Mouse (Mus musculus) lung, adult 2 months (tissue): ENCODE data around the gene Emilin2. TPM values are rescaled to one million over a fixed set of nuclear protein-coding genes. Genes with fewer than 3 reads are reported as not detected.

Source experiments
- DNase-seq: peaks from one replicate; pipeline ENCODE4 v3.0.0; 2022
- H3K4me1 ChIP-seq: fragments of 200-500 bp; 2 replicates; pipeline ENCODE4 v1.6.1; 2011; ENCODE audit warnings: low read length; ENCODE audit not compliant: control insufficient read depth, insufficient read depth
- H3K4me3 ChIP-seq: fragments of 200-500 bp; replicated peaks from 2 replicates; pipeline ENCODE3; 2011; ENCODE audit warnings: low read depth, mild to moderate bottlenecking, control low read depth, low read length; ENCODE audit errors: extremely low read depth
- CTCF ChIP-seq: fragments of 200-500 bp; IDR thresholded peaks from 2 replicates; pipeline ENCODE4 v1.5.1; 2011; ENCODE audit warnings: mild to moderate bottlenecking, low read length, control low read depth; ENCODE audit not compliant: insufficient read depth
- POLR2A ChIP-seq: fragments of 200-500 bp; IDR thresholded peaks from 2 replicates; pipeline ENCODE4 v1.6.1; 2011; ENCODE audit warnings: low read depth, mild to moderate bottlenecking, control low read depth, low read length, borderline replicate concordance; ENCODE audit errors: extremely low read depth
- WGBS: fragments of 180-500 bp; shearing (Covaris S2); methylation state at CpG from one replicate; pipeline ENCODE4 v1.1.7; 2018; 5-methylcytosine and 5-hydroxymethylcytosine counted together
- polyA plus RNA-seq: library from polyadenylated mRNA; depleted of rRNA; stranded (reverse); fragments of >200 nt; gene quantifications from 2 replicates; pipeline ENCODE4 v1.2.3, GENCODE M21; 2012

Gene Emilin2
- polyA plus RNA-seq, 1 experiment = 17.3 TPM

DNA sequence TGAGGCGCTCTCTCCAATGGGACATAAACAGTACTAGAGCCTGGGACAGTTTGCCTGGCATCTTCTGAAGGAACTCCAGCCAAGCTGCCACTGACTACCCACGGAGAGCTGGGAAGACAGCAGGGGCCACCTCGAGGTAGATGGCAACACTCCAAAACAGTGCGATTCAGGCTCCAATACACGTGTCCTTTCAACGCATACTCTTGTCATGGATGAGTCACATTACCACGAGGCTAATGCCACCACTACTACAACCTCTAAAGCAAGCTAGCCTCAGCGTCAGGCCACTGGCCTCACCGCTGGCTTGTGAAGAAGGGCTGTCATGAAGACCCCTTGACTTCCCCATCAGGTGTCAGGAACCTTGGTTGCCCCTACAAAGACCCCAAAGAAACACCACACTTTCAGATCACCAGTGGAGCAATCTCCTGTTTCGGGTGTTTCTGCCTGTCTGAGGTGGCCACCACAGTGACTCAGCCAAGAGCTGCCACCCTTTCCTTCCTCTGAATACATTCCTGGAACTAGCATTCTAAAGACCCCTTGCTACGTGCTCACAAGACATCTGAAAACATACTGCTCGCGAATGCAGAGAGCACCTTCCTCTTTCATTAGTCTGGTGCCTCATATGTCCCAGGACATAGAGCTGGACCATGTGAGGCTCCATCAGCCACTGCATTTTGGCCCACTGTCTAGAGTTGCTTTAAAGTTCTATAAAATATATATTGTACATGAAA is 54.8 kb downstream of the Emilin2 start:
- Histone ChIP-seq H3K4me3 (no peak overlapping the region), H3K4me1 (no peaks in the 10 kb centered on the region; the same call in 1 of the 2 replicates)
- DNase-seq = no peak
- no peak for TF ChIP-seq CTCF
- no peak for TF ChIP-seq POLR2A
- 69% methylated on average over 13 of the region's 13 CpGs for WGBS

DNA sequence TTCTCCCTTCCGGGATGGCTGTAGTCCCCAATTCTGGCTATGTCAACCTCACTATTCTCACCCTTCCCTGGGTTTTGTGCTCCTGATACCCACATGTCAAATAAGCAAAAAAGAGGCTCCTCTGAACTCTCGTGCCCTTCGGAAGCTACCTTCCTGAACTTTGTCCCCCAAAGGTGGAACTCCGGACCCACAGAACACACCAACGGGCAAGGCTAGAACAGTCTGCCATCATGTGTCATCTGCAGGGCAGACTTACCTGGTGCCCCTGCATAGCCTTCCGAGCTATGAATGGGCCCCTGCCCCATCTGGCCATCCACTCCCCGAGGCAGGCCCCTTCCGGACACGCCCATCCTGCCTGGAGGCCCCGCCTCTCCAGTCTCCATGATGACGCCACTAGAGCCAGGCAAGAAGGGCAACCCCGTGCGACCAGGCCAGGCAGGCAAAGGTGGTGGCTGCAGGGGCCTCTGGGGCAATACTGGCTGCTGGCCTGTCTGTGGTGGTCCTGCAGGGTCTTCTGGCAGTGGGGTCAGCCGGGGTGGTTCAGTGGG is 55.6 kb downstream of the Emilin2 start:
- no peak for DNase-seq
- WGBS = 85% methylated on average over 14 of the region's 14 CpGs
- TF ChIP-seq CTCF (no peak), POLR2A (no peak)
- Histone ChIP-seq H3K4me3 (no peak overlapping the region), H3K4me1 (no peaks in the 10 kb centered on the region; the same call in 1 of the 2 replicates)

DNA sequence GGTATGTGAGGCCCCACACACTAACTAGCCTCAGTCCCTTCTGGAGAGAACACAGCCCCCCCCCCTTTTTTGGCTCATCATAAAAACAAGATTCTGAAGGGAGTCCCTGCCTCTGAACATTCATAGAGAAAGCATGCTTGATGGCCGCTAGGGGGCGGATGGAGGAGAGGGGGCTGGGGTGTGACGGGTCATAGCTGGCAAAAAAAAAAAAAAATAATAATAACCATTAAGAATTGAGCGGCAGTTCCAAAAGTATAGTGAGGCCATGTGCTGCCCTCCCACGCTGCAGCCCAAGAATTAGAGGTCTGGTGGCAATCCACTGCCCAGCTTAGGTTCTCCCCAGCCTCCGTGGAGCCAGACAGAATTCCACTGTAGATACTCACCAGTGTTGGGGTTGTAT is 57.0 kb downstream of the Emilin2 start:
- no peak for TF ChIP-seq POLR2A
- TF ChIP-seq CTCF = peak; percentile 41
- peaks cover 12% of the 10 kb centered on the region for H3K4me1 ChIP-seq
- WGBS = 43% methylated on average over 6 of the region's 6 CpGs
- no peak overlapping the region for H3K4me3 ChIP-seq
- no peak for DNase-seq

DNA sequence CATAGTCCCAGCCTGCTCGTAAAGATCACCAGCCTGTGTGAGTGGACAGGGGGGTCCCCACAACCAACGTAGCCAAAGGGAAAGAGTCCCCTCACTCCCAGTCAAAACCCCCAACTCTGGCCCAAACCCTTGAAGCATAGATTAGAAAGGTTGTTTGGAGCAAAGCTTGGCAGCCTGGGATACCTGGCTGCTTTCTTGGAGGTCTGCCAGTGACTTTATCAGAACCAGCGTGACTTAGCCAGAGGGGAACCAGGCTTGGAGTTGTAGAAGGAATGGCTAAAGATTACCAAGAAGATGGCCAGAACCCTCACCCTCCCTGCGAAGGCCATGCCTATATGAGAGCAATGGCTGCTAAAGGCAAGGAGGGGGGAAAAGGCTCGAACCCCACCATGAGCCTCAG is 57.7 kb downstream of the Emilin2 start:
- no peak for TF ChIP-seq CTCF
- TF ChIP-seq POLR2A = no peak

DNA sequence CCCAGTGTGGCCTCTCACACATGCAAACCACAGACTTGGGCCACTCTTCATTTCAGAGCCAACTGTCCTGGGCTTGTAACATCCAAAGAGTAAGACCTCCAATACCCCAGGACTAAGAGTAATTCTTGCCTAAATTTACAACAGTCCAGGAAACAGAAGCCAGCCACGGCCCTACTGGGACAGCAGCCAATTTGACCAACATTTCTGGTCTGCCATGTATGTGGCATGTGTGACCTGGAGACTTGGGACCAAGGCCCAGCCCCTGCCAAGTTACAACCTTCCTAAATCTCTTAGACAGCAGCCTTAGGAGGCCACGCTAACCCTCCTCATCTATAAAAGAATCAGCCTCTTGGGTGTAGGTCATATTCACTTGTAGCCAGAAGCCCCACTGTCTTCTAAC is 58.4 kb downstream of the Emilin2 start:
- H3K4me3 ChIP-seq = no peak overlapping the region
- WGBS = 67% methylated on average over 2 of the region's 2 CpGs
- TF ChIP-seq POLR2A (no peak), CTCF (no peak)
- H3K4me1 ChIP-seq = peaks cover 17% of the 10 kb centered on the region
- DNase-seq = no peak

More for the DNA sequence above, 57.7 kb downstream of the Emilin2 start:
- H3K4me1 ChIP-seq = peaks cover 14% of the 10 kb centered on the region
- no peak overlapping the region for H3K4me3 ChIP-seq
- no peak for DNase-seq
- 68% methylated on average over 5 of the region's 5 CpGs for WGBS

DNA sequence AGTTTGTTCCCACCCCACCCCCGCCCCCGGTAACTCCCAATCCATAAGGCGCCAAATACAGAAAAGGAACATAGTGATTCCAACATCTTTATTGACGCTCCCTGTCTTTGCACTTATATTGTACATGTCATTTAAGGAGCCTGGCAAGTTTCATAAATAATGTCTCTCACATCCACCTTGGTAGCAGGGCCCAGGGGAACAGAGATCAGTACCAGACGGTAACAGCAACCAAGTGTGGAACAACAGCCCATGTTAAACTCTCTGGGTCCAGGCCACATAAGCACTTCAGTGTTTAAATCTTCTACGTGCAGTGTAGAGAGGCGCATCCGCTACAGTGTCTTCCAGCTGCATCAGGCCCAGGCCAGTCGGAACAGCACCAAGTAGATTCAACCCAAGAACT is 59.7 kb downstream of the Emilin2 start:
- 96% methylated on average over 9 of the region's 9 CpGs for WGBS
- TF ChIP-seq CTCF = no peak
- no peak for TF ChIP-seq POLR2A

DNA sequence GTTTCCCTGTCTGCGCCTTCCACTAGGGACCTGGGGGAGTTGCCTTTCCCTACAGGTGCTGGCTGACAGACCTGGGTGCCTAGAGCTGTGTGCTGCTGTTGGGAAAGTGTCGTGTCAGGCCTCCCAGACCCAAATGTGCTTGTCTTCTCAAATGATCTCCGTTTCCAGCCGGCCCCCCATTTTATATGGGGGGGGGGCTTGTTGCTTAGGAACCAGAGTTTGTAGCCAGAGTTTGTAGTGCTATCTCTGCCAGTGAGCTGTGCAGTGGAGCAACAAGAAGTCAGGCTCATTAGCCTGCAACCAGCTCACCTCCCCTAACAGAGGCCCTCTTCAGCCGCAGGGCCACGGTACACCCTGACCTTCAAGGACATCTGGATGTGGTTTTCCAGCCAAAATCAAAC is 60.2 kb downstream of the Emilin2 start:
- DNase-seq = no peak
- 67% methylated on average over 6 of the region's 6 CpGs for WGBS
- Histone ChIP-seq H3K4me3 (no peak overlapping the region), H3K4me1 (peaks cover 17% of the 10 kb centered on the region)
- TF ChIP-seq POLR2A = no peak
- no peak for TF ChIP-seq CTCF

More for the DNA sequence above, 59.7 kb downstream of the Emilin2 start:
- DNase-seq = no peak
- H3K4me1 ChIP-seq = peaks cover 17% of the 10 kb centered on the region
- no peak overlapping the region for H3K4me3 ChIP-seq

DNA sequence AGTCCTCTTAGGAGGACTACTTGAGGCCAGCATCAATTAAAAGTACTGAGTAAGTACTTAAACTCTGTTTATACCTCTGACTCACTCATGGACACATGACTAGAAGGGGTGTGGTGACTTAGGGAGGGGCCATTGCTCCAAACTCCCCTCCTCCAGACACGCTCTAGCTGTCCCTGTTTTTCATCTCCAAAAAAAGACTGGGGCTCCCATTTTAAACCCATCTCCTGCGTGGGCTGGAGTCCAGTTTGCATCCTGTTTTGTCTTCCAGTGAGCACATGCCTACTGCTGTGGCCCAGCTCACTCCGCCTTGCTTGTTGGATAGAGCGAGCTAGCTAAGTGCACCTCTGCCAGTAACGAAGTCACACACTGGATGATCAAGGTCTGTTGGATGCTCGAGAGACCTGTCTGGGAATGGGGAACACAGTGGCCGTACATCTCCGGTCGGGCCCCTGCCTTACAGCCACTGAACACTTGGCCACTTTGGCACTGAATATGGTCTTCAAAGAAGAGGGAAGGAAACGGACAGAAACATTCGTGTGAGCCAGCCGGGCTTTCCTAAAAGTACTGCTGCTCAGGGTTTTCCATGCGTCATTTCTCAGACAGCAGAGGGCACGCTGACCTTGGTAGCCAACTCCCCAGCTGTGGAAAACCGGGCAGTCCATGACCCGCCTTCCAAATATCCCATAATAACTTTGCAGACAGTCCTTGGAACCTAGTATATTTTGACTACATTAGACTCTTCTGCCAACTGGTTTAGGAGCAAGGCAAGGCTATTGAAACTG is 60.8 kb downstream of the Emilin2 start:
- Histone ChIP-seq H3K4me3 (no peak overlapping the region), H3K4me1 (peaks cover 17% of the 10 kb centered on the region)
- WGBS = 54% methylated on average over 16 of the region's 16 CpGs
- TF ChIP-seq CTCF (no peak), POLR2A (no peak)
- DNase-seq = no peak

DNA sequence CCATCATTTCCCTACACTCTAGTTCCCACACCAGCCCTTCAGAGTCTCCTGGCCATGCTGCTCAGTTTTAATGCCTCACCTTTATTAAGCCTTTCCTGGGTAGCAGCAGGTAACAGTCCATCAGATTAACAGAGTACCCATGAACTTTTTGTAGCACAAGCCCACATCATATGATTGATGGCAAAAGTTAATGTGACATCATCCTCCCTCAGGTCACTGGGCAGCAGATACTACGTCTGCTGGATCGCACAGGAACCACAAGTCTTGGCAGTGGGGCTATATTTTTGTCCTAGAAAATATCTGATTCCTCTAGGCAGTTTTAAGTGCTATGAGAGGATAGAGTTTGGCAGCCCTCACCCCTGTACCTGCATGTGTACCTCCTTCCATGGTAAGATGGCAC is 61.7 kb downstream of the Emilin2 start:
- H3K4me1 ChIP-seq = peaks cover 17% of the 10 kb centered on the region
- 36% methylated on average over 2 of the region's 2 CpGs for WGBS
- no peak for DNase-seq
- no peak overlapping the region for H3K4me3 ChIP-seq
- TF ChIP-seq CTCF (no peak), POLR2A (no peak)
